Mouse (Mus musculus) CH12.LX (cell line): ENCODE data around the gene Gm45837.

Source experiments
- BHLHE40 ChIP-seq: IDR thresholded peaks from 2 replicates; pipeline ENCODE4 v1.6.1; 2011; ENCODE audit warnings: mild to moderate bottlenecking, low read depth, low read length, improper control_type of control experiment
- CTCF ChIP-seq, 2 experiments: IDR thresholded peaks in 1 of 2; conservative IDR thresholded peaks in 1 of 2; 2 replicates each; pipeline ENCODE4 v1.5.1; 2011 to 2012; ENCODE audit warnings: low read depth in 2 of 2, low read length in 2 of 2, improper control_type of control experiment in 1 of 2, inconsistent platforms in 1 of 2, mild to moderate bottlenecking in 1 of 2, moderate library complexity in 1 of 2
- E2F4 ChIP-seq: IDR thresholded peaks from 2 replicates; pipeline ENCODE4 v1.6.1; 2011; ENCODE audit warnings: low read depth, low read length, improper control_type of control experiment; ENCODE audit not compliant: insufficient replicate concordance
- GABPA ChIP-seq: IDR thresholded peaks from 2 replicates; pipeline ENCODE4 v1.6.1; 2012; ENCODE audit warnings: low read depth, low read length, improper control_type of control experiment, inconsistent platforms; ENCODE audit not compliant: insufficient replicate concordance
- POLR2A ChIP-seq: IDR thresholded peaks from 2 replicates; pipeline ENCODE4 v1.6.1; 2011; ENCODE audit warnings: low read depth, mild to moderate bottlenecking, improper control_type of control experiment, low read length
- RAD21 ChIP-seq: IDR thresholded peaks from 2 replicates; pipeline ENCODE4 v1.6.1; 2011; ENCODE audit warnings: low read depth, mild to moderate bottlenecking, low read length, improper control_type of control experiment, moderate library complexity
- RCOR1 ChIP-seq: conservative IDR thresholded peaks from 2 replicates; pipeline ENCODE4 v1.6.1; 2012; ENCODE audit warnings: low read depth, mild to moderate bottlenecking, inconsistent platforms, low read length, improper control_type of control experiment
- USF2 ChIP-seq: conservative IDR thresholded peaks from 2 replicates; pipeline ENCODE4 v1.6.1; 2011; ENCODE audit warnings: low read depth, low read length, improper control_type of control experiment
- ZMIZ1 ChIP-seq: IDR thresholded peaks from 2 replicates; pipeline ENCODE4 v1.6.1; 2012; ENCODE audit warnings: low read depth, mild to moderate bottlenecking, inconsistent platforms, low read length, improper control_type of control experiment

GRCm38 (mm10) chr7:101538141-101538933 lies 127.7 kb downstream of the Gm45837 start:
- no peak for TF ChIP-seq RCOR1
- peak; percentile 43 for TF ChIP-seq RAD21
- no peak for TF ChIP-seq USF2
- TF ChIP-seq CTCF (conservative IDR thresholded peaks at IDR 0.05 in 1 of 2, IDR thresholded peaks at IDR 0.05 in 1 of 2; ENCODE audit: low read depth in 2 of 2, low read length in 2 of 2): peak; percentile 74 to 86
- no peak for TF ChIP-seq ZMIZ1
- no peak for TF ChIP-seq POLR2A
- TF ChIP-seq E2F4: no peak
- no peak for TF ChIP-seq GABPA
- TF ChIP-seq BHLHE40: no peak
